Mouse (Mus musculus) colon, adult 2 months (tissue): Measurements from ENCODE around the gene Gm14851. TPM values are rescaled to one million over a fixed set of nuclear protein-coding genes. Genes with fewer than 3 reads are reported as not detected.

Experiments used
- polyA plus RNA-seq: library from polyadenylated mRNA; depleted of rRNA; stranded (reverse); fragments of >200 nt; gene quantifications from 2 replicates; pipeline ENCODE4 v1.2.3, GENCODE M21; 2012; rRNA removed

The Gm14851 gene
- not detected in 2 replicates for polyA plus RNA-seq

DNA sequence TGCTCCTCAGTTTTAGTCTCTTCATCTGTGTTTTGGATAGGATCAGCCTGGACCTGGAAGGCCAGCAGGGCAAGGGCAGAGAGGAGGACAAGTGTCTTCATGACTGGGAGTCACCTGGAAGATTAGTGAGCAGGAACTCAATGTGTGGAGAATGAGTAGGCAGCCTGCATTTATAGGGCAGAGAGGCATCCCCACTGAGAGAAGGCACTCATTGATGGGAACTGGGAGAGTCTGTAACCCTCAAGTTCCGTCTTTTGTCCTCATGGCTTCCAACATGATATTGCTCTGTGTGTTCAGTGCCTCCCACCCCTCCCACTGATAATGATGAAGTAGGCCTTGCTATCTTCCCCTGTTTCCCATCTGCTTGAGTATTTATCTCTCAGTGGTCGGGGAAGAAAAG, at the start of gene Gm14851:
Gene Gm14851 (minus strand): TSS at position 101 of the 400 bp plus-strand sequence.

DNA sequence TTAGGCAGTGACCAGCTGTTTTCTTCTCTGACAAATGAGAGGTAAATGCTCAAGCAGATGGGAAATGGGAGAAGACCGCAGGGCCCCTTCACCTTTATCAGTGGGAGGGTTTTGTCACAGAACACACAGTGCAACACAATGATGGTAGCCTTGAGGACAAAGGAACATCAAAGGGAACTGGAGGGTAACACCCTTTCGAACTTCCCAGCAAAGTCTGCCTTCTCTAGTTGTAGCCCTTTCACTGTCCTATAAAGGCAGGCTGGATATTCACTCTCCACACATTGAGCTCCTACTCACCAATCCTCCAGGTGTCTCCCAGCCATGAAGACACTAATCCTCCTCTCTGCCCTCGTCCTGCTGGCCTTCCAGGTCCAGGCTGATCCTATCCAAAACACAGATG, 38.5 kb upstream of the Gm14851 start, which contains the start of gene Defa30:
Gene Defa30 (plus strand): TSS at position 301 of the 400 bp plus-strand sequence.

DNA sequence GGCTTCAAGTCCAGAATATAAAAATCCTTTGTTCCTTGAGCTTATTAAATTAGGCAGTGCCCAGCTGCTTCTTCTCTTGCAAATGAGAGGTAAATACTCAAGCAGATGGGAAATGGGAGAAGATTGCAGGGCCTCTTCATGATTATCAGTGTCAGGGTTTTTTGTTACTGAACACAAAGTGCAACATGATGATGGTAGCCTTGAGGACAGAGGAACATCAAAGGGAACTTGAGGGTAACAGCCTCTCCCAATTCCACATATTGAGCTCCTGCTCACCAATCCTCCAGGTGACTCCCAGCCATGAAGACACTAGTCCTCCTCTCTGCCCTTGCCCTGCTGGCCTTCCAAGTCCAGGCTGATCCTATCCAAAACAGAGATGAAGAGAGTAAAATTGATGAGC, 11.7 kb downstream of the Gm14851 start, which contains the start of gene Defa25:
Gene Defa25 (plus strand): TSS at position 301 of the 400 bp plus-strand sequence.

DNA sequence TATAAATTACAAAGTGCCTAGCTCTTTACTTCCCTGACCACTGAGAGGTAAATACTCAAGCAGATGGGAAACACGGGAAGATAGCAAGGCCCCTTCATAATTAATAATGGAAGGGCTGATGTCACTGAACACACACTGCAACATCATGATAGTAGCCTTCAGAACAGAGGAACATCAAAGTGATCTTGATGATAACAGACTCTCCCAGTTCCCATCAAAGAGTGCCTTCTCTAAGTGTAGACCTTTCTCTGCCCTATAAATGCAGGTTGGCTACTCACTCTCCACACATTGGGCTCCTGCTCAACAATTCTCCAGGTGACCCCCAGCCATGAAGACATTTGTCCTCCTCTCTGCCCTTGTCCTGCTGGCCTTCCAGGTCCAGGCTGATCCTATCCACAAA, 31.1 kb downstream of the Gm14851 start, which contains the start of gene Defa35:
Gene Defa35 (plus strand): TSS at position 301 of the 400 bp plus-strand sequence.

DNA sequence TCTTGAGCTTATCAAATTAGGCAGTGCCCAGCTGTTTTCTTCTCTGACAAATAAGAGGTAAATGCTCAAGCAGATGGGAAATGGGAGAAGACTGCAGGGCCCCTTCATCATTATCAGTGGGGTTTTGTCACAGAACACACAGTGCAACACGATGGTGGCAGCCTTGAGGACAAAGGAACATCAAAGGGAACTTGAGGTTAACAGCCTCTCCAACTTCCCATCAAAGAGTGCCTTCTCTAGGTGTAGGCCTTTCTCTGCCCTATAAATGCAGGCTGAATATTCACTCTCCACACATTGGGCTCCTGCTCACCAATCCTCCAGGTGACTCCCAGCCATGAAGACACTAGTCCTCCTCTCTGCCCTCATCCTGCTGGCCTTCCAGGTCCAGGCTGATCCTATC, 41.1 kb downstream of the Gm14851 start, which contains the start of gene Defa23:
Gene Defa23 (plus strand): TSS at position 301 of the 400 bp plus-strand sequence.

Other genes starting within 250 kb of the Gm14851 start
- gene Defb33, start 203.4 kb downstream of the Gm14851 start, polyA plus RNA-seq = not detected in 2 replicates
- gene Gm15056, start 193.4 kb downstream of the Gm14851 start, polyA plus RNA-seq = not detected in 2 replicates
- gene Gm6040, start 174.0 kb downstream of the Gm14851 start, polyA plus RNA-seq = not detected in 2 replicates
- gene AY761185, start 151.3 kb downstream of the Gm14851 start, polyA plus RNA-seq = not detected in 2 replicates
- gene Defa21, start 70.5 kb downstream of the Gm14851 start, polyA plus RNA-seq = not detected in 2 replicates
- gene Defa23, start 41.0 kb downstream of the Gm14851 start, polyA plus RNA-seq = not detected in 2 replicates
- not detected in 2 replicates for gene Defa35, start 31.0 kb downstream of the Gm14851 start, polyA plus RNA-seq
- not detected in 2 replicates for gene Defa25, start 11.6 kb downstream of the Gm14851 start, polyA plus RNA-seq
- not detected in 2 replicates for gene Defa30, start 38.6 kb upstream of the Gm14851 start, polyA plus RNA-seq
- gene Defa22, start 66.2 kb upstream of the Gm14851 start, polyA plus RNA-seq = not detected in 2 replicates
- gene Defa31, start 95.6 kb upstream of the Gm14851 start, polyA plus RNA-seq = not detected in 2 replicates
- not detected in 2 replicates for gene Gm15293, start 105.5 kb upstream of the Gm14851 start, polyA plus RNA-seq
- gene Gm15292, start 153.7 kb upstream of the Gm14851 start, polyA plus RNA-seq = not detected in 2 replicates
- not detected in 2 replicates for gene Defa27, start 219.5 kb upstream of the Gm14851 start, polyA plus RNA-seq
- not detected in 2 replicates for gene Defa29, start 231.0 kb upstream of the Gm14851 start, polyA plus RNA-seq